Mouse (Mus musculus): ENCODE measurements at regions not wholly inside any gene's neighbourhood (a gene's known extent, or its start where the extent isn't known, plus 50 kb on each side); places are given as distances from the start of the nearest gene placed in this dataset.

DNA sequence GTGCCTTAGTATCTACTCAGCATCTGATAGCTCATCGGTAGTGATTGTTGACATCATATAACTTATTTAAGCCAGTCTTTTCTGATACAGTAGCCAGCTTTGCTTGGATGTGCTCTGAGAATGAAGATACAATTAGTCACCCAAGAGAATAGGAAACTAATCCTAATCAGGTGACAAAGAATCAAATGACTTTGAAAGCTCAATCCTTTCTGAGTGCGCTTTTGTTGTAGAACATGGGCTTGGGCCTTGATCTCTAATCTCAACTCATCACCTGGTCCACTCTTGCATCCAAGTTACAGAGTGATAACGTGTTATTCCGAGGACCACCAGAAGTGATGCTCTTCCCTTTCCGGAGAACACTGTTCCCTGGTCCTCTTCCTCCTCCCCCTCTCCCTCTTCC is 86.9 kb upstream of the Cpm start:
- DNase-seq (ENCODE audit: low spot score in 2 of 2), result no peak

GRCm38 (mm10) chr10:117541487-117541886 is 87.8 kb upstream of the Cpm start:
- DNase-seq (ENCODE audit: low spot score in 2 of 2), result no peak

GRCm38 (mm10) chr10:117540747-117541398 is 88.4 kb upstream of the Cpm start:
- no peak for DNase-seq (ENCODE audit: low spot score in 2 of 2)

DNA sequence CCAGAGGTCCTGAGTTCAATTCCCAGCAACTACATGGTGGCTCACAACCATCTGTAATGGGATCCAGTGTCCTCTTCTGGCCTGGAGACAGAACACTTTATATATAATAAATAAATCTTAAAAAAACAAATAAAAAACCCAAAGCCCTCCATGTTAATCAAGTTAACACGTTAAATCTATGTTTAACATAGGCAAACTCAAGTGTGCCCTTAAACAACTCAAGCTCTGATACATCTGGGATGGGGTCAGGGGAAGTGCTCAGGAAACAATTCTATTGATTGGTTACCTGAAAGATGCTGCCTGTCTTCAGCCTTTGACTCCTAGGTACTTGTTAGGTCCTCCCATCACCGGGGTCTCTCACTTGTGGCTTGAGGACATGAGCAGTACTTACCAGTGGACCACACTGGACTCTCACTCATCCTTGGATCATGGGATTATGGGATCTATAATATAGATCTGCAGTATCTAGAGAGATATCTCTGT is 89.1 kb upstream of the Cpm start:
- no peak for DNase-seq (ENCODE audit: low spot score in 2 of 2)

DNA sequence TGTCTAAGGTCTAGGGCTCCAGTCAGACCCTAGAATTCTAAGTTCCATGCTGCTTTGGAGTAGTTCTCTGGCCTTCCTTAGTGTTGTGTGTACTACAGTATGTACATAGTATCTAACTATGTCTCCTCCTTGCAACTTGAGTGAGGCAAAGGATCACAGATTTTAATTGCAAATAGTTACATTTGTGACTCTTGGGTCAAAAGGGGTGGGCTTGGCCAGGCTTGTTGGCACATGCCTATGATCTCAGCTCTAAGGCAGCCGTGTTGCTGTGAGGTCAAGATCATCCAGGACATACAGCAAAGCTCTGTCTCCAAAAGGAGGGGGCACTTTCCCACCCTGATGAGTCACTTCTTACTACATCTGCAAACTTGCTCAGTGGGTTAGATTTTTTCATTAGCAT is 89.8 kb upstream of the Cpm start:
- no peak for DNase-seq (ENCODE audit: low spot score in 2 of 2)

DNA sequence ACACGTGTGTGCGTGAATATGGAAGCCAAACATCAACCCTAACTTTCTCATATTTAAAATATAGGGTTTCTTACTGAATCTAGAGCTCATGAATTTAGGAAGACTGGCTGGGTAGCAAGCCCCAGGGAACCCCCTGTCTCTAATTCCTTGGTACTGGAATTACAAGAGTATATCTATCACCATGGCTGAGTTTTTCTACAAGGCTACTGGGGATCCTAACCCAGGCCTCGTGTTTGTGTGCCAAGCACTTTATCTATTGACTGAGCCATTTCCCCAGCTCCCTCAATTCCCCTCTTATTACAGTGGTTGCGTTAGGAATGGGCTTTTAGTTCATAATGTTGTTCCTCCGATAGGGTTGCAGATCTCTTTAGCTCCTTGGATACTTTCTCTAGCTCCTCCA is 90.6 kb upstream of the Cpm start:
- no peak for DNase-seq (ENCODE audit: low spot score in 2 of 2)

DNA sequence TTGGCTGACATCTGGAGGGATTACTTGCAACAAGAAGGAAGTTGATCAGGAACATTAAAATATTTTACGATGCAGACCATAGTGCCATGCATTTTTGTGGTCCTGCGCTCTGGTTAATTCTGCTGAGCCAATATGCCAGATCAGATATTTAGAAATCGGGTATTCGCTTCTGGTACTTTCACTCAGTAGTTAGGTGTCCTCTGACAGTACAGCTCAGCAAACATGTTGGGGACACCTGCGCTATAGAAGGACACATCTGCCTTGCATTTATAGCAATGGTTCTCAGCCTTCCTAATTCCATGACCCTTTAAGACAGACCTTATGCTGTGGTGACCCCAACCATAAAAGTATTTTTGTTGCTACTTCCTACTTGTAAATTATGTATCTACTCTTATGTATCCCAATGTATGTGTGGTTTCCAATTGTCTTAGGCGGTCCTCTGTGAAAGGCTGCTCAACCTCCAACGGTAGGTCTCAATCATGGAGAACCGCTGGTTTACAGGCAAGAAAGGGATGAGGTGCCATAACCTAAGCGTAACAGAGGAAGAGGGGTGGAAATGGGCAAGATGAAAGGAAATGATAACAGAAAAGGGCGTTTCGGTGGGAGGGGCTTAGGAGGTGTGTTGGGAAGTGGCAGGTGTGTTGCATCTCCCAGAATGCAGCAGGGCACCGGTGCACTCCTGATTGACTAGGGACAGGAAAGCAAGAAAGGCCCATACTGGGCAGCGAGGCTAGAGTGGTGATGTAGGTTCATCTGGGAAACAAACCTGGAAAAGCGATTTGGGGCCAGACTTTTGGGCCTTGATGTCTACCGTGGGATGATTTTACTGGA is 92.3 kb upstream of the Cpm start:
- DNase-seq (ENCODE audit: low spot score in 2 of 2), result no peak

- DNase-seq (ENCODE audit: low spot score in 2 of 2), result no peak
Measured at GRCm38 (mm10) chr10:117535843-117536242, 93.5 kb upstream of the Cpm start.

DNA sequence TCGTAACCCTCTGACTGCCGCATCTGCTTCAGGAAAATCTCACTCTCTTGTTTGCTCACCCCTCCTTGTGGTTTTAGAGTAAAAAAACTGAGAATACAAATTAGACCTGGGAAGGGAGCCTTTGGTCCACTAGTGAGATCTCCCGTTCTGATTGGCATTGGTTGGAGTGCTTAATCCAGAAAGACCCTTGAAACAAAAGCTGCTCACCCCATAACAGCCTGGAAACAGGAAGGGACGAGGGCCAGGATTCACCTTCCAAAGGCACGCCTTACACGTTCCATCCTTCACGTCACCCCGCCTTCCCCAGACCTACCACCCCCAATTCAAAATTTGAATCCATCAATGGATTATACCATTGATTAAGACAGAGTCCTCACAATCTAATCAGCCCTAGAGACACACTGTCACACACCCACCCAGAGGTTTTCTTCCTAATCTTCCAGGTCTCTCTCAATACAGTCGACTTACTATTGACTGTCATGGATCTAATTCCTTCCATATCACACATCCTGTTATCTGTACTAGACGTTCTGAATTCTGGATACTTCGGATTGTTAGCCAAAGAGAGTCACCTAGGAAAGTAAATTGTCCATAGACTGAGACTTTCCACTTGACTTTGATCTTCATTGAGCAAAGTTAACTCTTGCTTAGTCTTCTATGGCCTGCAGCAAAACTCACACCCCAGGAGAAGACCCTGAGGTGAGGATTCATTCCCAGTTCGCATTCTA is 94.1 kb upstream of the Cpm start:
- no peak for DNase-seq (ENCODE audit: low spot score in 2 of 2)

GRCm38 (mm10) chr10:117534478-117534877 is 94.8 kb upstream of the Cpm start:
- DNase-seq (ENCODE audit: low spot score in 2 of 2), result no peak

GRCm38 (mm10) chr10:117533541-117534386 is 95.5 kb upstream of the Cpm start:
- DNase-seq (ENCODE audit: low spot score in 2 of 2), result no peak

DNA sequence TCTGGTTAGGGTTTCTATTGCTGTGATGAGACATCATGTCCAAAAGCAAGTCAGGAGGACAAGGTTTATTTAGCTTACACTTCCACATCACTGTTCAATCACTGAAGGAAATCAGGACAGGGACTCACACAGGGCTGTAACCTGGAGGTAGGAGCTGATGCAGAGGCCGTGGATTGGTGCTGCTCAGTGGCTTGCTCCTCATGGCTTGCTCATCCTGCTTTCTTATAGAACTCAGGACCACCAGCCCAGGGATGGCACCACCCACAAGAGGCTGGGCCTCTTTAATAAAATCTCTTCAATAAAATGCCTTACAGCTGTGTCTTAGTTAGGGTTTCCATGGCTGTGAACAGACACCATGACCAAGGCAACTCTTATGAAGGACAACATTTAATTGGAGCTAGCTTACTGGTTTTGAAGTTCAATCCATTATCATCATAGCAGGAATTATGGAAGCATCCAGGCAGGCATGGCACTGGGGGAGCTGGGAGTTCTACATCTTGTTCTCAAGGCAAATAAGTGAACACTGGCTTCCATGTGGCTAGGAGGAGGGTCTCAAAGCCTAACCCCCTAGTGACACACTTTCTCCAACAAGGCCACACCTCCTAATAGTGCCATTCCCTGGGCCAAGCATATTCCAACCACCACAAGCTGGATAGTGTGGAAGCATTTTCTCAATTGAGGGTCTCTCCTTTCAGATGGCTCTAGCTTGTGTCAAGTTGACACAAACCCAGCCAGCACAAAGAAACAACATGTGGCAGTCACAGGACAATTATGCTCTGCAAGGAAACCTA is 96.4 kb upstream of the Cpm start:
- no peak for DNase-seq (ENCODE audit: low spot score in 2 of 2)

DNA sequence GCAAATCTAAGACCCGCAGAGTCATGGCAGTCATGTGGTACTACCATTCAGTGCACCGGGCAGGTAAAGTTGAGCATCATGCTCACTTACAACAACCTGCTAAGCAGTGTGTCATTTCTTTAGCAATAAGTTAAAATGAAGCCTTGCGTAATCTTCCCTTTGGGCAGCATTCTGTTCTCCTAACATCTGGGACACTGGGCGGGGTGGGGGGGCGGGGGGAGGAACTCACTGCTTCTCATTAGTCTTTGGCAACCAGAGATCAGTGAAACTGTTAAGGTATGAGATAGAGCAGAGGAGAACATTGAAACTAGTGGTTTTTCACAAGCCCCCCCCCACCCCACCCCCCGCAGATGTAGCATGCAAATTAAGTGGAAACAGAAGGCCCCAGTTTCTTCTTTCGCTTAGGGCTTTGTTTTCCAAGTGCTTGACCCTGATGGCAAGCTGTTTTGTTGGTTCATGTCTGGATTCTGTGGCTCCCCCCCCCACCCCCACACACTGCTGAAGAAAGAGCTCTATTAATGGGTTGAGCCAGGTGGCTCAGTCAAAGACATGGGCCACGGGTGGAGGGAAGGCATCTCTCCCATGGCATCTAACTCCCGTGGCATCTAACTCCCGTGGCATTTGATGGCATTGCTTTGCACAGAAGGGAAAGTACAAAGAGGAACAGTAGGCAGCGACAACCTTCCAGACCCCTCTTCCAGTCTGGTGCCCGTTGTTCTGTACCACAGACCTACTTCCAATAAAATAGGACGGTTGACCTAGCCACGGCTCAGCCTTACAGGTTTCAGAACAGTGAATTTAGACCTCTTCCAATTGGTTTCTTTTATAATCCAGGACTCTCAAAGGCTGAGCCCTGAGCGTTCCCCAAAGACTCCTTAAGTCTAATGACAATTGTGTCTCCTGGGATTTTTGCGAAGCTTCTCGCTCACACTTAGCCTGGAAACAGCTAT is 97.2 kb upstream of the Cpm start:
- no peak for DNase-seq (ENCODE audit: low spot score in 2 of 2)

DNA sequence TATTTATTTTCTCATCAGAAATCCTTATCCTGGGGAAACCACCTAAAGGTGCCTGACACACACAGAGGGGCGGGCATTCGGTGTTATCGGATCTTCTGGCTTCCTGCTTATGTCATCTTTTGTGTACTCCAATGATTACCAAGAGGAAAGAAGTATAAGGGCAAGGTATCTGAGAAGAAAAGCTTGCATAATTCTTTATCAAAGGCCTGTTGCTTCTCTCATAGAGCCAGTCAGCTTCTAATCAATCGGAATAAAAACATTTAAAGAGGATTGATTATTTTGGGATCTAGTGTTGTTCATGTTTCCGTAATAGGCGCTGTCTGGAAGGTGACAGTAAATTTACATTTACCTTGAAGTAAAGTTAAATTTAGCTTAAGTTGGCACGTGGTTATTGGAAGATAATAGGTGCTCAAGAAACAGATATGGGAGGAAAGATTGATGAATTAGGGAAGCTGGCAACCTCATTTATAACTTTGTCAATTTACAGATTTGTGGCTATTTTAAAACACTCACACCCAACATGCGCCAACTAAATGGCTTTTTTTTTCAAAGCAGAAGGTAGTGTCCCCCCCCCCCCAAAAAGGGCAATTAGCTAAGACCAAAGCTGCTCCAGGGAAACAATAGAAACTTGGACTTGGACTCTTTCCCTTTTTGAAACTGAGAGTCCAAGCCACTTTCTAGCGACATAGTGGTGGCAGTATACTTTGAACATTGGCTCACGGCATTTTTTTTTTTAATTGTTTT is 98.3 kb upstream of the Cpm start:
- DNase-seq (ENCODE audit: low spot score in 2 of 2), result no peak

- no peak for DNase-seq (ENCODE audit: low spot score in 2 of 2)
Measured at GRCm38 (mm10) chr10:117530007-117530858, 99.1 kb upstream of the Cpm start.

DNA sequence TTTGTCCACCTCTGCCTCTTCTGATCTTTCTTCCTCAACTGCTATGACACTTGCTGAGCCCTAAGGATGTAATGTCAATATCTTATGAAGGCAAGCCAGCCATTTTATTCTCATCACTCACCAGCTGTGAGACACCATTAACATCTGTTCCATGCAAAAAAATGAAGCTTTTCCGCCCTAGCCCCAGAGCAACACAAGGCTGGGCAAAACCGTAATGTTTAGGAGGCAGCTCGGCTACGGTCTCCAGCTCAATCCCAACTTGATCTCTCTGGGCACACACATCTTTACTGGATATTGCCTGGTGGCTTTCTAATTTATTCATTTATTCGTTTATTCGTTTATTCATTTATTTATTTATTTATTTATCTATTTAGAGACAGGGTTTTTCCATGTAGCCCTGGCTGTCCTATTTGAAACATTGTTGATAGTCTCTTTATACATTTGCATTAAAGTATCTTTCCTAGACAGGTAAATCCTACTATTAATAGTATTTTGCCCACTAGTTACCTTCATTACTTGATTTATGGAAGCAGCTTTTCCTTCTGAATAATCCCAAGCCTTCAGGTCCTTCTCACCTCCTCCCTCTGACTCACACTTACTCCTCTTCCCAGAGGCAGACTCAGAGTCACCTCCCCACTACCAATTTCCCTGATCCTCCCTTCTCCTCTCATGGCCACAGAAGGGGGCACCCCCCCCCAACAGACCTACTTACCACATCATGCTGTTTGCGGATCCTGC is 99.9 kb upstream of the Cpm start:
- DNase-seq (ENCODE audit: low spot score in 2 of 2), result no peak

Data from gastrocnemius, adult 8-10 months (tissue).